Comparison of ENCODE assay signal across 22 mouse cellular contexts in genomic region chr2:129980608-129981007, GRCm38 (mm10). TPM values are rescaled to one million over a fixed set of nuclear protein-coding genes. Genes with fewer than 3 reads are reported as not detected.
DNase-seq lines count a peak whose midpoint lies in the region; ATAC-seq lines count a peak whose summit lies in the region.
"Had no signal": no experiment of that assay in that cellular context is flagged by ENCODE, and none has a peak within 500 bp of the region (broad histone marks: within the 10 kb centered on the region; RNA-seq: fewer than 3 reads in every experiment).

No protein-coding gene starts in this region.

- peak; percentile 73 to 84 for ATAC-seq in hematopoietic stem cell, adult 5-6 weeks (replicated peaks in 1 of 2; ENCODE audit: insufficient read depth in 1 of 2, low FRiP score in 2 of 2, low TSS enrichment in 1 of 2, low read depth in 1 of 2, poor library complexity in 2 of 2, severe bottlenecking in 2 of 2)
- ATAC-seq: activated CD4-positive, CD25-positive, alpha-beta regulatory T cell, adult 4 months; CD4-positive, CD25-positive, alpha-beta regulatory T cell, adult 4 months; Patski had no signal

- H3K4me1 ChIP-seq in embryonic facial prominence, embryonic 10.5 days = no peaks in the 10 kb centered on the region
- no peaks in the 10 kb centered on the region for H3K4me1 ChIP-seq in hindbrain, embryonic 10.5 days (replicated peaks)

- no peak overlapping the region for H3K4me3 ChIP-seq in embryonic facial prominence, embryonic 10.5 days
- H3K4me3 ChIP-seq in hindbrain, embryonic 10.5 days = no peak overlapping the region

- DNase-seq in 416B (ENCODE audit: low read depth) = peak; percentile 8
- DNase-seq in embryonic facial prominence, embryonic 10.5 days (ENCODE audit: low spot score) = no peak
- no peak for DNase-seq in hindbrain, embryonic 10.5 days (ENCODE audit: low spot score)
- DNase-seq: adrenal gland, adult 2 months; adrenal gland, adult 8-10 months; adrenal gland, postnatal 10 days; adrenal gland, postnatal 14 days; adrenal gland, postnatal 25 days; adrenal gland, postnatal 36 days; B cell, adult 2 months; cerebellum, adult 11 months; cerebellum, adult 11-12 months; cerebellum, adult 18-20 months; cerebellum, adult 2 months had no signal

- no peak overlapping the region for H3K27ac ChIP-seq in embryonic facial prominence, embryonic 10.5 days (replicated peaks)
- no peak overlapping the region for H3K27ac ChIP-seq in hindbrain, embryonic 10.5 days

- no peaks in the 10 kb centered on the region for H3K27me3 ChIP-seq in embryonic facial prominence, embryonic 10.5 days (replicated peaks; ENCODE audit: low read depth, poor library complexity, severe bottlenecking)
- no peaks in the 10 kb centered on the region for H3K27me3 ChIP-seq in hindbrain, embryonic 10.5 days (ENCODE audit: insufficient read depth, poor library complexity, severe bottlenecking)

- no peaks in the 10 kb centered on the region for H3K9me3 ChIP-seq in embryonic facial prominence, embryonic 10.5 days
- H3K9me3 ChIP-seq in hindbrain, embryonic 10.5 days = no peaks in the 10 kb centered on the region
- H3K9me3 ChIP-seq: G1E had no signal

- 93% methylated on average over 4 of the region's 4 CpGs for WGBS in embryonic facial prominence, embryonic 10.5 days
- 90% methylated on average over 4 of the region's 4 CpGs for WGBS in hindbrain, embryonic 10.5 days

- H3K36me3 ChIP-seq in embryonic facial prominence, embryonic 10.5 days (replicated peaks) = no peaks in the 10 kb centered on the region
- H3K36me3 ChIP-seq in hindbrain, embryonic 10.5 days = no peaks in the 10 kb centered on the region
- H3K36me3 ChIP-seq: G1E had no signal

RNA-seq across cellular contexts. Expression of gene Tgm3, which starts 31.5 kb away (rescaled TPM):
- total RNA-seq in hematopoietic stem cell, adult 5-6 weeks (2017) = 0.30 TPM in 1 of 2 replicates, not detected in the other
- not detected in 2 replicates for polyA plus RNA-seq in embryonic facial prominence, embryonic 10.5 days (2016; fragmentation: Nextera tagmentation; extraction: Ambion mirVana)
- polyA plus RNA-seq in hindbrain, embryonic 10.5 days (2016; fragmentation: Nextera tagmentation; extraction: Ambion mirVana) = not detected in 2 replicates
- total RNA-seq: CH12.LX, MEL had no signal
- polyA plus RNA-seq: activated CD4-positive, CD25-positive, alpha-beta regulatory T cell, adult 4 months; C2C12; CD4-positive, CD25-positive, alpha-beta regulatory T cell, adult 4 months; G1E had no signal
